Mouse (Mus musculus): ENCODE data around the gene Foxp4. TPM values are rescaled to one million over a fixed set of nuclear protein-coding genes. Genes with fewer than 3 reads are reported as not detected.
A peak's percentile ranks its signal among the peaks of the same experiment; 100 is the strongest.
"Not testable (repeated sequence)": the region's sequence is repeated elsewhere in the genome, so short reads cannot be mapped to it uniquely, and the experiment has no call there.

Gene Foxp4
- polyA plus RNA-seq, 1 experiment from 2014 or later = 24.3 TPM

DNA sequence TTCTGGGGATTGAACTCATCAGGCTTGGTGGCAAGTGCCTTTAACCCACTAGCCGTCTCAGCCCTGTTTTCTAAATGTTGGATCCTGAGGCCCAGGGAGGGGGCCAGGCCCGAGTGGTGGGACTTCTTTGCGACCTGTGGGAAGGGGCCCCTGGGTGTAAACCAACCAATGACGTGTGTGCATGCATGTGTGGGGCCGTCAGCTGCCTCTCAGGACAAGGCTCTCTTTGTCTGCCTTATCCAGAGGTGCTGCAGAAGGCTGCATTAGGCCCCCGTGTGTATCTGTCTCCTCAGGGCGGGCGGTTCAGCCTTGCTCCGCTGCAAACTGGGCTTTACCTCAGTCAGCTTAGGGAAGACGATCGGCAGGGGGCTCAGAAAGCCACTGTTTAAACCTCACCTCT, 61.0 kb downstream of the Foxp4 start:
- 0 out of 2 replicates have a peak overlapping the region, but pooled peaks have one; percentile 3 for H3K4me2 ChIP-seq
- H3K27me3 ChIP-seq = peaks cover 16% of the 10 kb centered on the region; the same call in 1 of the 2 replicates
- no peak overlapping the region for H3K4me3 ChIP-seq (replicated peaks)
- no peak overlapping the region for H3K27ac ChIP-seq
- peak; percentile 30; the same call in 1 of the 2 replicates for ATAC-seq (ENCODE audit: low FRiP score)
- no peak overlapping the region for H3K9ac ChIP-seq
- 12% methylated on average over 11 of the region's 11 CpGs for WGBS
- H3K9me3 ChIP-seq = no peaks in the 10 kb centered on the region
- H3K36me3 ChIP-seq (replicated peaks) = peaks cover 10% of the 10 kb centered on the region
- peaks cover 14% of the 10 kb centered on the region for H3K4me1 ChIP-seq

DNA sequence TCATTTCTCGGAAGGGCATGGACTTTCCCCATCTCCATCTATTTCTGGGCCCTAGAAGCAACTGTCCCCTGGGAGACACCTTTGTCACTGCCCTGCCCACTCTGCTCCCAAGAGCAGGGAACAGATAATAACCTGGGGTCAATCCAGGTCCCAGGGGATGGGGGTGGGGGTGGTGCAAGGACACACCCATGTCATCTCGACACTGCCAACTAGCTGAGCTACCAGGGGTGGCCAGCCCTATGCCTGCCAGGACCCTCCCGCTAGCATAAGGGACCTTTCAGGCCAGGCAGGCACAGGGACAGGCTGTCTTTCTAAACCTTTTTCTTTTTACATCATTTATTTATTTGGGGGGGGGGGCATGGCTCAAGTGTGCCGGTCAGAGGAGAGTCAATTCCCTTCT, 61.4 kb downstream of the Foxp4 start:
- H3K36me3 ChIP-seq (replicated peaks) = peaks cover 7% of the 10 kb centered on the region
- no peak for ATAC-seq (ENCODE audit: low FRiP score)
- no peak overlapping the region for H3K27ac ChIP-seq
- no peaks in the 10 kb centered on the region for H3K9me3 ChIP-seq
- 0 out of 2 replicates have a peak overlapping the region, but pooled peaks have one; percentile 3 for H3K4me2 ChIP-seq
- WGBS = 72% methylated on average over 4 of the region's 4 CpGs
- peaks cover 14% of the 10 kb centered on the region for H3K4me1 ChIP-seq
- no peak overlapping the region for H3K4me3 ChIP-seq (replicated peaks)
- no peak overlapping the region for H3K9ac ChIP-seq
- peaks cover 13% of the 10 kb centered on the region; the same call in 1 of the 2 replicates for H3K27me3 ChIP-seq

DNA sequence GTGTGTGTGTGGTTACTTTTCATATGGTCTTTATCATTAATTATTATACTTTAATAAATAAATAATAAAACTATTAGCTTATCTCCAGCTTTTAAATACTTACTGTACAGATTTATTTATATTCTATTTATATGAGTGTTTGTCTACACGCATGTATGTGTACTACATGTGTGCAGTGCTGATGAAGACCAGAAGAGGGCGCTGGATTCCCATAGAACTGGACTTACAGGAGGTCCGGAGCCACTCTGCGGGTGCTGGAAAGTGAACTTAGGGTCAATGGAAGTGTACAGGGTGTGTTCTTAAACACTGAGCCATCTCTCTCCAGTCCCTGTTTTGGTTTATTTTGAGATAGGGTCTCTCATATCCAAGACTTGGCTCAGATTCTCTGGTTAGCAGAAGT, 68.9 kb downstream of the Foxp4 start:
- 85% methylated on average over 4 of the region's 4 CpGs for WGBS

GRCm38 (mm10) chr17:47854908-47855307, 69.5 kb downstream of the Foxp4 start:
- Histone ChIP-seq H3K9ac (no peak overlapping the region), H3K27ac (no peak overlapping the region), H3K4me3 (replicated peaks) (no peak overlapping the region), H3K36me3 (replicated peaks) (no peaks in the 10 kb centered on the region), H3K4me2 (no peak overlapping the region), H3K9me3 (peaks cover 5% of the 10 kb centered on the region; the same call in 1 of the 2 replicates), H3K4me1 (no peaks in the 10 kb centered on the region), H3K27me3 (peaks cover 17% of the 10 kb centered on the region)
- ATAC-seq (ENCODE audit: low FRiP score) = no peak
- 75% methylated on average over 8 of the region's 8 CpGs for WGBS

More for the DNA sequence above, 68.9 kb downstream of the Foxp4 start:
- Histone ChIP-seq H3K4me2 (no peak overlapping the region), H3K27ac (no peak overlapping the region), H3K36me3 (replicated peaks) (no peaks in the 10 kb centered on the region), H3K4me3 (replicated peaks) (no peak overlapping the region), H3K9ac (no peak overlapping the region), H3K9me3 (peaks cover 5% of the 10 kb centered on the region; the same call in 1 of the 2 replicates), H3K4me1 (no peaks in the 10 kb centered on the region), H3K27me3 (peaks cover 13% of the 10 kb centered on the region)
- ATAC-seq (ENCODE audit: low FRiP score) = no peak

DNA sequence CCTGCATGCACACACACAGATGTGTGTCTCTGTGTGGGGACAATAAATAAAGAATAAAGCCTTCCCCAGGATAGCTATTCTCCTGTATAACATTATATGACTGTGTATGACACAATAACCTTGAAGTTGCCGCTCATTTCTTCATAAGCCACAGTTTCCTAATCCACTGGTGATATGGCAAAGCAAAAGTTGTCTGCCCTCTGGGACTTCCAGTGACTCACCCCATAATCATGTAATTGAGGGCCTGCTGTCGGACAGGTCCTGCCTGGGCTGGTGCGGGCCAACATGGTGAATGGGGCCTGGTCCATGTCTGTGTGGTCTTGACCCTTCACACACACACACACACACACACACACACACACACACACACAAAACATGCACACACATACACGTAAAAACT, 70.7 kb downstream of the Foxp4 start:
- no peak overlapping the region for H3K9ac ChIP-seq
- no peak overlapping the region for H3K27ac ChIP-seq
- H3K9me3 ChIP-seq = peaks cover 5% of the 10 kb centered on the region; the same call in 1 of the 2 replicates
- H3K4me1 ChIP-seq = no peaks in the 10 kb centered on the region
- no peaks in the 10 kb centered on the region for H3K36me3 ChIP-seq (replicated peaks)
- 90% methylated on average over 4 of the region's 4 CpGs for WGBS
- H3K4me2 ChIP-seq = no peak overlapping the region
- ATAC-seq (ENCODE audit: low FRiP score) = no peak
- H3K4me3 ChIP-seq (replicated peaks) = no peak overlapping the region
- H3K27me3 ChIP-seq = peaks cover 20% of the 10 kb centered on the region

- 89% methylated on average over 3 of the region's 4 CpGs for WGBS
- H3K9me3 ChIP-seq = peaks cover 5% of the 10 kb centered on the region; the same call in 1 of the 2 replicates
- H3K27me3 ChIP-seq = peaks cover 20% of the 10 kb centered on the region
- no peaks in the 10 kb centered on the region for H3K4me1 ChIP-seq
- no peak overlapping the region for H3K4me2 ChIP-seq
- H3K36me3 ChIP-seq (replicated peaks) = no peaks in the 10 kb centered on the region
- no peak overlapping the region for H3K4me3 ChIP-seq (replicated peaks)
- H3K9ac ChIP-seq = no peak overlapping the region
- no peak overlapping the region for H3K27ac ChIP-seq
- ATAC-seq (ENCODE audit: low FRiP score) = no peak
These were observed 71.1 kb downstream of the Foxp4 start for GRCm38 (mm10) chr17:47853336-47853735.

GRCm38 (mm10) chr17:47851798-47852360, 72.6 kb downstream of the Foxp4 start:
- peak overlapping the region; percentile 16 for H3K4me3 ChIP-seq (replicated peaks)

GRCm38 (mm10) chr17:47850639-47851314, 73.7 kb downstream of the Foxp4 start:
- Histone ChIP-seq H3K4me2 (no peak overlapping the region), H3K36me3 (replicated peaks) (no peaks in the 10 kb centered on the region)

More at GRCm38 (mm10) chr17:47851798-47852360, 72.6 kb downstream of the Foxp4 start:
- not testable (repeated sequence) for H3K9ac ChIP-seq; H3K4me1 ChIP-seq; ATAC-seq (ENCODE audit: low FRiP score); H3K9me3 ChIP-seq; H3K36me3 ChIP-seq (replicated peaks); H3K27ac ChIP-seq
- Histone ChIP-seq H3K4me2 (peak overlapping the region; percentile 45), H3K27me3 (peaks cover 20% of the 10 kb centered on the region)
- WGBS = 17% methylated on average over 22 of the region's 22 CpGs

GRCm38 (mm10) chr17:47850035-47850434, 74.4 kb downstream of the Foxp4 start:
- Histone ChIP-seq H3K9me3 (0 out of 2 replicates have a peak, but pooled peaks cover 4% of the 10 kb centered on the region), H3K27ac (no peak overlapping the region), H3K4me2 (no peak overlapping the region), H3K27me3 (peaks cover 20% of the 10 kb centered on the region), H3K4me1 (no peaks in the 10 kb centered on the region), H3K9ac (no peak overlapping the region), H3K4me3 (replicated peaks) (no peak overlapping the region), H3K36me3 (replicated peaks) (no peaks in the 10 kb centered on the region)
- WGBS = 80% methylated on average over 3 of the region's 3 CpGs
- ATAC-seq (ENCODE audit: low FRiP score) = no peak

More at GRCm38 (mm10) chr17:47850639-47851314, 73.7 kb downstream of the Foxp4 start:
- Histone ChIP-seq H3K27me3 (peaks cover 20% of the 10 kb centered on the region), H3K9me3 (peaks cover 6% of the 10 kb centered on the region; the same call in 1 of the 2 replicates), H3K4me3 (replicated peaks) (no peak overlapping the region), H3K9ac (no peak overlapping the region), H3K27ac (no peak overlapping the region), H3K4me1 (no peaks in the 10 kb centered on the region)
- ATAC-seq (ENCODE audit: low FRiP score) = no peak
- WGBS = 86% methylated on average over 7 of the region's 7 CpGs

- H3K9me3 ChIP-seq = peaks cover 8% of the 10 kb centered on the region; the same call in 1 of the 2 replicates
- 80% methylated on average over 6 of the region's 6 CpGs for WGBS
- H3K4me3 ChIP-seq (replicated peaks) = no peak overlapping the region
These were observed 76.5 kb downstream of the Foxp4 start for GRCm38 (mm10) chr17:47847985-47848384.

GRCm38 (mm10) chr17:47845609-47846008, 78.8 kb downstream of the Foxp4 start:
- Histone ChIP-seq H3K4me2 (no peak overlapping the region), H3K27ac (no peak overlapping the region), H3K4me1 (no peaks in the 10 kb centered on the region), H3K9ac (no peak overlapping the region), H3K9me3 (peaks cover 8% of the 10 kb centered on the region; the same call in 1 of the 2 replicates), H3K27me3 (peaks cover 7% of the 10 kb centered on the region; the same call in 1 of the 2 replicates), H3K36me3 (replicated peaks) (no peaks in the 10 kb centered on the region), H3K4me3 (replicated peaks) (no peak overlapping the region)
- ATAC-seq (ENCODE audit: low FRiP score) = no peak
- 87% methylated on average over 11 of the region's 11 CpGs for WGBS

More at GRCm38 (mm10) chr17:47847985-47848384, 76.5 kb downstream of the Foxp4 start:
- Histone ChIP-seq H3K9ac (no peak overlapping the region), H3K4me1 (no peaks in the 10 kb centered on the region), H3K36me3 (replicated peaks) (no peaks in the 10 kb centered on the region), H3K4me2 (no peak overlapping the region), H3K27ac (no peak overlapping the region), H3K27me3 (peaks cover 20% of the 10 kb centered on the region)
- no peak for ATAC-seq (ENCODE audit: low FRiP score)

DNA sequence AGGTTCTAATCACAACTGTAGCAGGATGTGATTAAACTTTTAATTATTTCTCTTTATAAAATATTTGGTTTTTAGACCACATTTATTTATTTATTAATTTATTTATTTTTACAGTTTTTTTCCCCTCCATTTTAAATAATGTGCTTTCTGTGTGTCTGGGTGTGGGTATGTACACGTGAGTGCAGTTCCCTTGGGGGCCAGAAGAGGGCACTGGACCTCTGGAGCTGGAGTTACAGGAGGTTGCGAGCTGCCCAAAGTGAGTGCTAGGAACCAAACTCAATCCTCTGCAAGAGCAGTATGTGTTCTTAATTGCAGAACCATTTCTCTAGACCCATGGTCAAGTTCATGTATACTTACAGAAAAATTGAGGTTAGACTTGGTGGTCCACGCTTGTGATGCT, 81.0 kb downstream of the Foxp4 start:
- H3K36me3 ChIP-seq (replicated peaks) = no peaks in the 10 kb centered on the region
- H3K4me2 ChIP-seq = no peak overlapping the region
- H3K4me3 ChIP-seq (replicated peaks) = no peak overlapping the region
- H3K9ac ChIP-seq = no peak overlapping the region
- no peak for ATAC-seq (ENCODE audit: low FRiP score)
- no peak overlapping the region for H3K27ac ChIP-seq
- no peaks in the 10 kb centered on the region for H3K4me1 ChIP-seq
- peaks cover 8% of the 10 kb centered on the region; the same call in 1 of the 2 replicates for H3K9me3 ChIP-seq
- 91% methylated on average over 3 of the region's 3 CpGs for WGBS
- no peaks in the 10 kb centered on the region; the same call in 1 of the 2 replicates for H3K27me3 ChIP-seq
